Mouse (Mus musculus) bone marrow macrophage, adult 2 months (primary cell): ENCODE measurements at regions not wholly inside any gene's neighbourhood (a gene's known extent, or its start where the extent isn't known, plus 50 kb on each side); places are given as distances from the start of the nearest gene placed in this dataset.

Source experiments
- CTCF ChIP-seq: IDR thresholded peaks from 2 replicates; pipeline ENCODE4 v1.5.1; 2012; ENCODE audit warnings: low read depth, mild to moderate bottlenecking, low read length, moderate library complexity
- POLR2A ChIP-seq: IDR thresholded peaks from 2 replicates; pipeline ENCODE4 v1.6.1; 2012; ENCODE audit warnings: mild to moderate bottlenecking, low read depth, low read length, borderline replicate concordance

GRCm38 (mm10) chr5:120286787-120287186, 144.7 kb upstream of the Lhx5 start:
- TF ChIP-seq CTCF, result no peak
- no peak for TF ChIP-seq POLR2A
